In the genomic region with DNA sequence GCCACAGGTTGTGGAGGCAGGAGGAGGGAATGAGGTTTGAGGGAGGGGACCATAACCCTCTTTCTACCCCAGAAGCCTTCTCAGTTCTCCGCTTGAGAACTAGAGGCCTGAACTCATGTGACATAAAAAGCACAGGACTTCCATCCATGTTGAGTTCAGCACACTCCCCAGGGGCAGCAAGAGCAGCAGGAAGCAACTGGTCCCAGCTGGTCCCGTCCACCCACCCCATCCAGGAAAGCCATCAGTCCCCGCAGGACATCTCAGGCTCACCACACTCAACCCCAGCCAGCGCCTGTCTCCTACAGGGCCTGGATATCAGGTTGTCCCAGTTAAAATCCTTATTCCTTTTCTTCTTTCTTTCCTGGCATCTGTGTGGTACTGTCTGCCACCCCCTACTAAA, we compare ENCODE assay signal across 23 mouse cellular contexts.
DNase-seq lines count a peak whose midpoint lies in the region; ATAC-seq and TF ChIP-seq lines count a peak whose summit lies in the region.
"Had no signal": no experiment of that assay in that cellular context is flagged by ENCODE, and none has a peak within 500 bp of the region (broad histone marks: within the 10 kb centered on the region; RNA-seq: fewer than 3 reads in every experiment).

No protein-coding gene starts in this region.

- no peaks in the 10 kb centered on the region for H3K9me3 ChIP-seq in heart, embryonic 12.5 days (replicated peaks)
- H3K9me3 ChIP-seq in kidney, embryonic 14.5 days (ENCODE audit: control insufficient read depth, low read length), result no peaks in the 10 kb centered on the region
- H3K9me3 ChIP-seq: embryonic facial prominence, embryonic 15.5 days; forebrain, embryonic 15.5 days; G1E; hindbrain, embryonic 13.5 days; midbrain, embryonic 10.5 days; stomach, embryonic 15.5 days had no signal

- no peak for TF ChIP-seq POLR2A in heart, adult 2 months (IDR thresholded peaks at IDR 0.05; ENCODE audit: insufficient read depth, low read depth, low read length)

- no peak overlapping the region for H3K9ac ChIP-seq in heart, adult 2 months (ENCODE audit: low read depth, low read length)
- H3K9ac ChIP-seq in heart, embryonic 12.5 days, result no peak overlapping the region
- no peak overlapping the region for H3K9ac ChIP-seq in kidney, embryonic 14.5 days (ENCODE audit: low read depth, low read length)
- H3K9ac ChIP-seq: embryonic facial prominence, embryonic 15.5 days; forebrain, embryonic 15.5 days; hindbrain, embryonic 13.5 days; stomach, embryonic 15.5 days had no signal

- no peak overlapping the region for H3K4me3 ChIP-seq in heart, adult 2 months
- no peak overlapping the region for H3K4me3 ChIP-seq in heart, embryonic 12.5 days
- no peak overlapping the region for H3K4me3 ChIP-seq in kidney, embryonic 14.5 days (ENCODE audit: low read length)
- H3K4me3 ChIP-seq: embryonic facial prominence, embryonic 15.5 days; forebrain, embryonic 15.5 days; hindbrain, embryonic 13.5 days; midbrain, embryonic 10.5 days; stomach, embryonic 15.5 days had no signal

- 27% methylated on average over 4 of the region's 4 CpGs for WGBS in heart, adult 2 months
- WGBS in heart, embryonic 12.5 days, result 80% methylated on average over 4 of the region's 4 CpGs
- WGBS in kidney, embryonic 14.5 days, result 86% methylated on average over 4 of the region's 4 CpGs

- no peak for TF ChIP-seq CTCF in heart, adult 2 months (IDR thresholded peaks at IDR 0.05)

- no peak for ATAC-seq in heart, embryonic 12.5 days (ENCODE audit: insufficient number of reproducible peaks, low FRiP score)
- no peak for ATAC-seq in kidney, embryonic 14.5 days (ENCODE audit: low FRiP score, low TSS enrichment)
- ATAC-seq: forebrain, embryonic 15.5 days; lung, postnatal 0 days; midbrain, embryonic 16.5 days; Patski had no signal

- no peaks in the 10 kb centered on the region for H3K36me3 ChIP-seq in heart, adult 2 months (ENCODE audit: control insufficient read depth, insufficient read depth, low read length)
- no peaks in the 10 kb centered on the region for H3K36me3 ChIP-seq in heart, embryonic 12.5 days
- no peaks in the 10 kb centered on the region for H3K36me3 ChIP-seq in kidney, embryonic 14.5 days (ENCODE audit: control insufficient read depth, insufficient read depth, low read length)
- H3K36me3 ChIP-seq: embryonic facial prominence, embryonic 15.5 days; forebrain, embryonic 15.5 days; G1E; hindbrain, embryonic 13.5 days; midbrain, embryonic 10.5 days; stomach, embryonic 15.5 days had no signal

- H3K4me2 ChIP-seq in heart, embryonic 12.5 days, result no peak overlapping the region
- no peak overlapping the region for H3K4me2 ChIP-seq in kidney, embryonic 14.5 days (replicated peaks; ENCODE audit: low read depth, low read length)
- H3K4me2 ChIP-seq: embryonic facial prominence, embryonic 15.5 days; forebrain, embryonic 15.5 days; hindbrain, embryonic 13.5 days; stomach, embryonic 15.5 days had no signal

- H3K27ac ChIP-seq in heart, adult 2 months, result peak overlapping the region; percentile 88
- no peak overlapping the region for H3K27ac ChIP-seq in heart, embryonic 12.5 days (ENCODE audit: poor library complexity, severe bottlenecking)
- H3K27ac ChIP-seq in kidney, embryonic 14.5 days (ENCODE audit: low read depth, low read length), result 0 out of 2 replicates have a peak overlapping the region, but pooled peaks have one; percentile 7
- H3K27ac ChIP-seq: embryonic facial prominence, embryonic 15.5 days; forebrain, embryonic 15.5 days; hindbrain, embryonic 13.5 days; midbrain, embryonic 10.5 days; stomach, embryonic 15.5 days had no signal

- no peaks in the 10 kb centered on the region for H3K27me3 ChIP-seq in heart, adult 2 months (ENCODE audit: control insufficient read depth, insufficient read depth, low read length)
- no peaks in the 10 kb centered on the region for H3K27me3 ChIP-seq in heart, embryonic 12.5 days (replicated peaks)
- no peaks in the 10 kb centered on the region for H3K27me3 ChIP-seq in kidney, embryonic 14.5 days (ENCODE audit: control insufficient read depth, insufficient read depth, low read length)
- H3K27me3 ChIP-seq: CH12.LX; embryonic facial prominence, embryonic 15.5 days; forebrain, embryonic 15.5 days; hindbrain, embryonic 13.5 days; Patski; stomach, embryonic 15.5 days had no signal

- TF ChIP-seq EP300 in heart, adult 2 months (IDR thresholded peaks at IDR 0.05; ENCODE audit: insufficient read depth, low read depth, low read length), result no peak

- intact Hi-C loops in heart, adult 2 months (cut with DNase I), result loop anchor here (5.0 to 10.0 kb wide), 2 partner anchors 120 to 412 kb away; no protein-coding TSS in a partner anchor

- DNase-seq in heart, adult 2 months, result peak; percentile 40 to 41
- no peak for DNase-seq in kidney, adult 9 months
- peak; percentile 41 for DNase-seq in thymus, postnatal 25 days
- DNase-seq in thymus, postnatal 0 days (ENCODE audit: low spot score), result no peak
- no peak for DNase-seq in layer of hippocampus, adult 8-10 months (ENCODE audit: low spot score in 2 of 2)
- DNase-seq: adrenal gland, postnatal 36 days; B cell, adult 2 months; cerebellum, adult 11 months; cerebellum, adult 9-11 months; kidney, adult 11 months; liver had no signal

- H3K4me1 ChIP-seq in heart, adult 2 months (ENCODE audit: control insufficient read depth, insufficient read depth, low read length), result peaks cover 31% of the 10 kb centered on the region
- H3K4me1 ChIP-seq in heart, embryonic 12.5 days (replicated peaks), result peaks cover 25% of the 10 kb centered on the region
- no peaks in the 10 kb centered on the region for H3K4me1 ChIP-seq in kidney, embryonic 14.5 days (ENCODE audit: control insufficient read depth, insufficient read depth, low read length)
- H3K4me1 ChIP-seq: forebrain, embryonic 15.5 days; midbrain, embryonic 10.5 days; stomach, embryonic 15.5 days had no signal

- H3K79me2 ChIP-seq in heart, adult 2 months (replicated peaks; ENCODE audit: control insufficient read depth, insufficient read depth, low read length), result no peaks in the 10 kb centered on the region

Comparison
In these comparisons a context has a peak if more than half of its experiments do, and no peak if none do; other contexts are left out.
1. DNase-seq: peak in heart, adult 2 months (2 of 2) and thymus, postnatal 25 days (single experiment); none in kidney, adult 9 months (single experiment), thymus, postnatal 0 days (single experiment) and layer of hippocampus, adult 8-10 months (0 of 2).